Mouse (Mus musculus) T-cell, adult 2 months (primary cell): Measurements from ENCODE around the gene Mns1.
"Not testable (repeated sequence)": the region's sequence is repeated elsewhere in the genome, so short reads cannot be mapped to it uniquely, and the experiment has no call there.

Experiments used
- DNase-seq: peaks from one replicate; pipeline ENCODE4 v3.0.0; 2022; ENCODE audit warnings: low spot score

Gene Mns1

GRCm38 (mm10) chr9:72437822-72438701, at the start of gene Mns1:
TSS of gene Mns1 (plus strand) at chr9:72438011.
- DNase-seq, result peak; percentile 91

GRCm38 (mm10) chr9:72388934-72389333, 48.9 kb upstream of the Mns1 start:
- no peak for DNase-seq

- no peak for DNase-seq
Observed at GRCm38 (mm10) chr9:72389431-72390002, 48.3 kb upstream of the Mns1 start.

GRCm38 (mm10) chr9:72390321-72391077, 47.3 kb upstream of the Mns1 start:
- peak; percentile 30 for DNase-seq

GRCm38 (mm10) chr9:72392686-72393085, 45.1 kb upstream of the Mns1 start:
- no peak for DNase-seq

- DNase-seq, result no peak
Observed at GRCm38 (mm10) chr9:72393238-72393637, 44.6 kb upstream of the Mns1 start.

- no peak for DNase-seq
Observed at GRCm38 (mm10) chr9:72393869-72394341, 43.9 kb upstream of the Mns1 start.

GRCm38 (mm10) chr9:72400121-72400520, 37.7 kb upstream of the Mns1 start:
- no peak for DNase-seq

GRCm38 (mm10) chr9:72401769-72402168, 36.0 kb upstream of the Mns1 start:
- not testable (repeated sequence) for DNase-seq

- DNase-seq, result no peak
Observed at GRCm38 (mm10) chr9:72403421-72403820, 34.4 kb upstream of the Mns1 start.

GRCm38 (mm10) chr9:72404446-72404845, 33.4 kb upstream of the Mns1 start:
- no peak for DNase-seq

GRCm38 (mm10) chr9:72404934-72405333, 32.9 kb upstream of the Mns1 start:
- DNase-seq, result no peak

GRCm38 (mm10) chr9:72405882-72406638, 31.8 kb upstream of the Mns1 start:
- no peak for DNase-seq

GRCm38 (mm10) chr9:72408131-72408586, 29.7 kb upstream of the Mns1 start:
- peak; percentile 70 for DNase-seq

GRCm38 (mm10) chr9:72409381-72410225, 28.2 kb upstream of the Mns1 start:
- no peak for DNase-seq

GRCm38 (mm10) chr9:72411746-72412145, 26.1 kb upstream of the Mns1 start:
- DNase-seq, result no peak

GRCm38 (mm10) chr9:72418443-72418842, 19.4 kb upstream of the Mns1 start:
- no peak for DNase-seq

GRCm38 (mm10) chr9:72420490-72420889, 17.3 kb upstream of the Mns1 start:
- DNase-seq, result no peak

GRCm38 (mm10) chr9:72422284-72422683, 15.5 kb upstream of the Mns1 start:
- DNase-seq, result no peak

- no peak for DNase-seq
Observed at GRCm38 (mm10) chr9:72422753-72423152, 15.1 kb upstream of the Mns1 start.
